Mouse (Mus musculus) bone marrow, adult 2 months (tissue): ENCODE data around the gene Tsfm.

Experiments
- CTCF ChIP-seq: fragments of 200-500 bp; IDR thresholded peaks from 2 replicates; pipeline ENCODE4 v1.5.1; 2011; ENCODE audit warnings: low read length, control low read depth; ENCODE audit not compliant: control insufficient read depth, insufficient read depth
- POLR2A ChIP-seq: fragments of 200-500 bp; IDR thresholded peaks from 2 replicates; pipeline ENCODE4 v1.6.1; 2011; ENCODE audit warnings: low read depth, mild to moderate bottlenecking, control low read depth, low read length, borderline replicate concordance; ENCODE audit not compliant: control insufficient read depth

DNA sequence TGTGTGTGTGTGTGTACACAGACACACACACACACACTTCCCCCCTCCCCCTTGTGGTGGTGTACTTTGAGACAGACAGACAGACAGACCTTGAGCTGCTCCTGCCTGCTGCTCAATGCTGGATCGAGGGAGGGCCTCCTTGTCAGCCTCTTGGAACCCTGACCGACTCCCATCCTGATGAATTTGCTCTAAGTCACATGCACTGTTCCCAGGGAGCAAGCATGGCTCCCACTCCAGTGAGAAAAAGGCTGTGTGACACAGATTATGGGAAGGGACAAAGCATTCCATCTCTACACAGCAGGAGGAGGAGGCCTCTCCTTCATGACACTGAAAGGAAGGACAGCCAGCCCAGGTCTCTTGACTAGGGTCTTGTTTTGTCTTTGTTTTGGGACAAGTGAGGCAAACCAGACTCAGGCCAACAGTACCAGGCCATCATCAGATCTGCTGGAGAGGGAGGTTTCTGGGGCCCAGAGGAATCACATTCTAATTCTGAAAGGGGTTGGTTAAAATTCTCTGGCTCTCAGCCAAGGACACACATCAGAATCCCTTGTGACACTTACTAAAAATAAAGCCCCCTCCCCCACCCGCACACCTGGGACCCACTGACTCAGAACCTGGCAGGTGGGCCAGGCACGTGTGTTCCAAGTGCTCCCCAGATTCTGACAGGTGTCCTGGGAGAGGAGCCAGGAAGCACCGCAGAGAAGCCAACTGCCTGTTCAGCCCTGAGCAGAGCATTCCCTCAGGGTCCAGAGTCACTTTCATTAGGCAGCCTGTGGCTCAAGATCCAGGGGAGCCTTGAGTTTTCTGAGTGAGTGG is 46.2 kb downstream of the Tsfm start:
- TF ChIP-seq CTCF, result no peak
- no peak for TF ChIP-seq POLR2A
